Mouse (Mus musculus): ENCODE data around the gene P2rx2. TPM values are rescaled to one million over a fixed set of nuclear protein-coding genes. Genes with fewer than 3 reads are reported as not detected.

The P2rx2 gene
- total RNA-seq, 2 experiments from 2014 or later = not detected

- DNase-seq = no peak
These were observed 12.5 kb downstream of the P2rx2 start for GRCm38 (mm10) chr5:110330508-110330907.

DNA sequence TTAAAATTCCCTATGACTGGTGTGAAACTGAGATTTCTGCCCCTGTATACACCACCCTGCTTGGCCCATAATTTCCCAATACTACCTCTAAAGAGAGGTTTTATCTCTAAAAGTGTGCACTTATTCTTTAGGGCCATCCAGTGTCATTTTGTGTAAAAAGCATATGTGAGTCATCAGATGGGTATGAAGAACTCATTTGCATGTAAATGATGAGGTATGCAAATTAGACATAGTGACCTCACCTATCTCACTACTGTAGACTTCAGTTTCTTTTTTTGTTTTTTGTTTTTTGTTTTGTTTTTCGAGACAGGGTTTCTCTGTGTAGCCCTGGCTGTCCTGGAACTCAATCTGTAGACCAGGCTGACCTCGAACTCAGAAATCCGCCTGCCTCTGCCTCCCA is 29.9 kb downstream of the P2rx2 start:
- no peak for DNase-seq

GRCm38 (mm10) chr5:110308861-110309260 is 34.2 kb downstream of the P2rx2 start:
- no peak for DNase-seq

GRCm38 (mm10) chr5:110300591-110300990 is 42.4 kb downstream of the P2rx2 start:
- DNase-seq = no peak

DNA sequence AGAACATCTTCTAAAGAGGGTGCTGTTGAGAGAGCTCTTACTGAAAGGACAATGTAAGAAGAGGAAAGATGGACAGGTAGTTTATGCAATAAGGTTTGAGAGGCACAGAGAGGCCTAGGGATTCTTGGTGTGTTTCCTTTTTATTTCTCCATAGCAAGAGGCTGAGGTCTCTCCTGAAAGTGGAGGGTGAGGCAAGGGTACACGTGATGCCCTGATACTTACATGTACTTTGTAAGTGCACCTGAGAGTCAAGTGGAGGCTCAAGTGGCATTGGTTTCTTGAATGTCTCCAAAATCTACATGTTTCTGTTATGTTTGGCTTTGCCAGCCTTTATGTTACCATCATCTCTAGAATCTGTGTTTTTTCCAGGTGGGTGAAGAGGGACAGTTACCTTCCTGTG is 46.4 kb downstream of the P2rx2 start:
- DNase-seq = no peak

DNA sequence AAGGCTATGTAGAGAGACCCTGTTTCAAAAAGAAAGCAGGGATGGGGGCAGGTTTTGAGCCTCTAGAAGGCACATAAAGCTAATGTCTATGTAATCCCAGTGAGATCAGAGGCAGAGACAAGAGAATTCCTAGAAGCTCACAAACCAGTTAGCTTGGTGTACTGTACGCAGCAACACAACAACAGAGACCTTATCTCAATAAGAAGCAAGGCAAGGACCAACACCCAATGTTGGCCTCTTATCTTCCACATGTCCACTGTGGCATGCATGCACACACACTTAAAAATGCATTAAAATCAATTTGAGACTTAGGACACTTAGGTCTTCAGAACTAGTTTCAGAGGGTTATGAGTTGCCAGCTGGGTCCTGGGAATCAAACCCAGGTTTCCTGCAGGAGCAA is 51.4 kb downstream of the P2rx2 start:
- DNase-seq = no peak

Other genes starting within 250 kb of the P2rx2 start
- under 1 TPM; 0.28 to 0.34 TPM for gene Gm35315, start 248.8 kb downstream of the P2rx2 start, total RNA-seq (2021)
- under 1 TPM in 1 of 2 experiments, not detected in 1; 0.07 TPM for gene Plcxd1, start 243.2 kb downstream of the P2rx2 start, total RNA-seq (2021)
- gene Gtpbp6, start 235.0 kb downstream of the P2rx2 start, total RNA-seq (2021) = 10 to 100 TPM; 19.6 to 22.5 TPM
- 1 to 10 TPM; 3.1 to 3.2 TPM for gene Zfp605, start 233.1 kb downstream of the P2rx2 start, total RNA-seq (2021)
- gene Chfr, start 207.4 kb downstream of the P2rx2 start, total RNA-seq (2021) = 10 to 100 TPM; 14.9 to 21.0 TPM
- 10 to 100 TPM; 38.7 to 39.5 TPM for gene Golga3, start 166.5 kb downstream of the P2rx2 start, total RNA-seq (2021)
- gene Ankle2, start 112.2 kb downstream of the P2rx2 start, total RNA-seq (2021) = 10 to 100 TPM; 23.4 to 28.1 TPM
- gene Pgam5, start 73.3 kb downstream of the P2rx2 start, total RNA-seq (2021) = 10 to 100 TPM; 22.6 to 26.7 TPM
- 10 to 100 TPM; 25.9 to 26.6 TPM for gene Pxmp2, start 57.0 kb downstream of the P2rx2 start, total RNA-seq (2021)
- gene Pole, start 56.9 kb downstream of the P2rx2 start, total RNA-seq (2021) = 1 to 10 TPM; 6.0 to 6.1 TPM
- not detected for gene Lrcol1, start 1.5 kb upstream of the P2rx2 start, total RNA-seq (2021)
- 10 to 100 TPM; 33.5 to 37.7 TPM for gene Fbrsl1, start 105.3 kb upstream of the P2rx2 start, total RNA-seq (2021)
- under 1 TPM in 1 of 2 experiments, not detected in 1; 0.11 TPM for gene Galnt9, start 201.1 kb upstream of the P2rx2 start, total RNA-seq (2021)

All from gastrocnemius, postnatal 10 days (tissue).